Mouse (Mus musculus): ENCODE data around the gene Wdr74. TPM values are rescaled to one million over a fixed set of nuclear protein-coding genes. Genes with fewer than 3 reads are reported as not detected.

Wdr74 gene
- polyA plus RNA-seq, 1 experiment, result 25.8 TPM

- no peak overlapping the region for H3K4me3 ChIP-seq (ENCODE audit: insufficient read depth, low read length)
- peaks cover 25% of the 10 kb centered on the region for H3K4me1 ChIP-seq (ENCODE audit: control insufficient read depth, insufficient read depth, low read length)
- TF ChIP-seq POLR2A (IDR thresholded peaks at IDR 0.05; ENCODE audit: borderline replicate concordance, low read depth, low read length) (no peak), CTCF (IDR thresholded peaks at IDR 0.05; ENCODE audit: low read depth, low read length) (no peak)
- peak overlapping the region; percentile 57 for H3K27ac ChIP-seq (ENCODE audit: insufficient read depth, low read depth, low read length)
Observed at GRCm38 (mm10) chr19:8763276-8763675, 27.6 kb downstream of the Wdr74 start.

GRCm38 (mm10) chr19:8765562-8765961 is 29.9 kb downstream of the Wdr74 start:
- TF ChIP-seq POLR2A (IDR thresholded peaks at IDR 0.05; ENCODE audit: borderline replicate concordance, low read depth, low read length) (no peak), CTCF (IDR thresholded peaks at IDR 0.05; ENCODE audit: low read depth, low read length) (no peak)
- Histone ChIP-seq H3K27ac (ENCODE audit: insufficient read depth, low read depth, low read length) (no peak overlapping the region), H3K4me1 (ENCODE audit: control insufficient read depth, insufficient read depth, low read length) (peaks cover 25% of the 10 kb centered on the region), H3K4me3 (ENCODE audit: insufficient read depth, low read length) (no peak overlapping the region)

GRCm38 (mm10) chr19:8770567-8771270 is 35.1 kb downstream of the Wdr74 start, which contains the start of gene Tmem223:
Tmem223 (plus strand) TSS chr19:8770996.
- no peak for TF ChIP-seq CTCF (IDR thresholded peaks at IDR 0.05; ENCODE audit: low read depth, low read length)
- 0 out of 2 replicates have a peak, but pooled peaks have one; percentile 79 for TF ChIP-seq POLR2A (IDR thresholded peaks at IDR 0.05; ENCODE audit: borderline replicate concordance, low read depth, low read length)
- Histone ChIP-seq H3K27ac (ENCODE audit: insufficient read depth, low read depth, low read length) (peak within 1 kb of the TSS; percentile 32), H3K4me1 (ENCODE audit: control insufficient read depth, insufficient read depth, low read length) (peaks cover 21% of the 10 kb centered on the region)

GRCm38 (mm10) chr19:8772996-8773395 is 37.4 kb downstream of the Wdr74 start:
- Histone ChIP-seq H3K4me1 (ENCODE audit: control insufficient read depth, insufficient read depth, low read length) (peaks cover 21% of the 10 kb centered on the region), H3K27ac (ENCODE audit: insufficient read depth, low read depth, low read length) (no peak overlapping the region), H3K4me3 (ENCODE audit: insufficient read depth, low read length) (peak overlapping the region; percentile 86)
- TF ChIP-seq POLR2A (IDR thresholded peaks at IDR 0.05; ENCODE audit: borderline replicate concordance, low read depth, low read length) (no peak), CTCF (IDR thresholded peaks at IDR 0.05; ENCODE audit: low read depth, low read length) (no peak)

More at GRCm38 (mm10) chr19:8770567-8771270, 35.1 kb downstream of the Wdr74 start, which contains the start of gene Tmem223:
- peak within 1 kb of the TSS; percentile 79 for H3K4me3 ChIP-seq (ENCODE audit: insufficient read depth, low read length)

GRCm38 (mm10) chr19:8773409-8773808 is 37.8 kb downstream of the Wdr74 start:
- peak overlapping the region; percentile 86 for H3K4me3 ChIP-seq (ENCODE audit: insufficient read depth, low read length)
- H3K27ac ChIP-seq (ENCODE audit: insufficient read depth, low read depth, low read length), result 0 out of 2 replicates have a peak overlapping the region, but pooled peaks have one; percentile 1
- TF ChIP-seq CTCF (IDR thresholded peaks at IDR 0.05; ENCODE audit: low read depth, low read length), result no peak
- no peak for TF ChIP-seq POLR2A (IDR thresholded peaks at IDR 0.05; ENCODE audit: borderline replicate concordance, low read depth, low read length)
- H3K4me1 ChIP-seq (ENCODE audit: control insufficient read depth, insufficient read depth, low read length), result peaks cover 21% of the 10 kb centered on the region

GRCm38 (mm10) chr19:8774086-8774835 is 38.6 kb downstream of the Wdr74 start, which contains the start of gene Tmem179b:
Tmem179b (minus strand) TSS chr19:8774467.
- Histone ChIP-seq H3K27ac (ENCODE audit: insufficient read depth, low read depth, low read length) (peak within 1 kb of the TSS; percentile 83), H3K4me1 (ENCODE audit: control insufficient read depth, insufficient read depth, low read length) (peaks cover 21% of the 10 kb centered on the region), H3K4me3 (ENCODE audit: insufficient read depth, low read length) (peak within 1 kb of the TSS; percentile 86)
- peak; percentile 86; the same call in 1 of the 2 replicates for TF ChIP-seq POLR2A (IDR thresholded peaks at IDR 0.05; ENCODE audit: borderline replicate concordance, low read depth, low read length)
- TF ChIP-seq CTCF (IDR thresholded peaks at IDR 0.05; ENCODE audit: low read depth, low read length), result no peak

GRCm38 (mm10) chr19:8774951-8775421 is 39.4 kb downstream of the Wdr74 start:
- Histone ChIP-seq H3K27ac (ENCODE audit: insufficient read depth, low read depth, low read length) (peak overlapping the region; percentile 83), H3K4me3 (ENCODE audit: insufficient read depth, low read length) (peak overlapping the region; percentile 86), H3K4me1 (ENCODE audit: control insufficient read depth, insufficient read depth, low read length) (peaks cover 21% of the 10 kb centered on the region)
- TF ChIP-seq POLR2A (IDR thresholded peaks at IDR 0.05; ENCODE audit: borderline replicate concordance, low read depth, low read length) (no peak), CTCF (IDR thresholded peaks at IDR 0.05; ENCODE audit: low read depth, low read length) (no peak)

GRCm38 (mm10) chr19:8786008-8786781 is 50.6 kb downstream of the Wdr74 start, which contains the start of gene Taf6l:
Taf6l (minus strand) TSS chr19:8786417.
- TF ChIP-seq CTCF (IDR thresholded peaks at IDR 0.05; ENCODE audit: low read depth, low read length) (no peak), POLR2A (IDR thresholded peaks at IDR 0.05; ENCODE audit: borderline replicate concordance, low read depth, low read length) (no peak)
- Histone ChIP-seq H3K4me3 (ENCODE audit: insufficient read depth, low read length) (peak within 1 kb of the TSS; percentile 80), H3K27ac (ENCODE audit: insufficient read depth, low read depth, low read length) (peak within 1 kb of the TSS; percentile 43; the same call in 1 of the 2 replicates), H3K4me1 (ENCODE audit: control insufficient read depth, insufficient read depth, low read length) (peaks cover 5% of the 10 kb centered on the region)

GRCm38 (mm10) chr19:8788521-8788920 is 52.9 kb downstream of the Wdr74 start:
- Histone ChIP-seq H3K4me1 (ENCODE audit: control insufficient read depth, insufficient read depth, low read length) (peaks cover 5% of the 10 kb centered on the region), H3K4me3 (ENCODE audit: insufficient read depth, low read length) (no peak overlapping the region), H3K27ac (ENCODE audit: insufficient read depth, low read depth, low read length) (no peak overlapping the region)
- TF ChIP-seq POLR2A (IDR thresholded peaks at IDR 0.05; ENCODE audit: borderline replicate concordance, low read depth, low read length) (no peak), CTCF (IDR thresholded peaks at IDR 0.05; ENCODE audit: low read depth, low read length) (no peak)

Measured in bone marrow macrophage, adult 2 months (primary cell).